Mouse (Mus musculus) liver, embryonic 18 days (tissue): ENCODE results near the gene Acot6. TPM values are rescaled to one million over a fixed set of nuclear protein-coding genes. Genes with fewer than 3 reads are reported as not detected.

Experiments
- polyA plus RNA-seq: library from polyadenylated mRNA; depleted of rRNA; stranded (reverse); fragments of >200 nt; gene quantifications from 2 replicates; pipeline ENCODE4 v1.2.3, GENCODE M21; 2012; rRNA removed

Acot6 gene
- polyA plus RNA-seq, result 8.9 and 11.1 TPM in 2 replicates

DNA sequence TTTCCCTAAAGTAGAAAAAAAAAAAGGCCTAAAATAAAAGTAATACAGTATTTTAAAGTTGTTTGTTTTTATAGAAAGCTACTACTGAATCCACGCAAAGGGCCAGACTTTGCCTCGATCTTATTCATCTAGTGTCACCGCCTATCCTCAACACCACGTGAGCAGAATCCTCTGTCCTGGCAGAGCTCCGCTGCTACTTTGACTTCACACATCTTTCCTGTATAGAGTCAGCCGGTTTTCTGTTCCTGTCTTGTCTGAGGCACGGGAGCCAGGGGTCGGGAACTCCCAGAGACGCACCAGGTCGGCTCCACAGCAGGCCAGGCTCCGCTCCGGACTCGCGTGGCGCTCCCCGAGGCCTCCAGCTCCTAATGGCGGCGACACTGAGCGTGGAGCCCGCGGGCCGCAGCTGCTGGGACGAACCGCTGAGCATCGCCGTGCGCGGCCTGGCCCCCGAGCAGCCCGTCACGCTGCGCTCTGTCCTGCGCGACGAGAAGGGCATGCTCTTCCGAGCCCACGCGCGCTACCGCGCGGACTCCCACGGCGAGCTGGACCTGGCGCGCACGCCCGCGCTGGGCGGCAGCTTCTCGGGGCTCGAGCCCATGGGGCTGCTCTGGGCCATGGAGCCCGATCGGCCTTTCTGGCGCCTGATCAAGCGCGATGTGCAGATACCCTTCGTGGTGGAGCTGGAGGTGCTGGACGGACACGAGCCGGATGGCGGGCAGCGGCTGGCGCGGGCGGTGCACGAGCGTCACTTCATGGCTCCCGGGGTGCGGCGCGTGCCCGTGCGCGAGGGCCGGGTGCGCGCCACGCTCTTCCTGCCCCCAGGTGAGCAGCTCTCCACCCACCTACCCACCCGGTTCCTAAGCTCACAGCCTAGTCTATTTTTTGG lies at the start of gene Acot6:
Acot6 (plus strand) TSS at position 51 of the 889 bp plus-strand sequence.

DNA sequence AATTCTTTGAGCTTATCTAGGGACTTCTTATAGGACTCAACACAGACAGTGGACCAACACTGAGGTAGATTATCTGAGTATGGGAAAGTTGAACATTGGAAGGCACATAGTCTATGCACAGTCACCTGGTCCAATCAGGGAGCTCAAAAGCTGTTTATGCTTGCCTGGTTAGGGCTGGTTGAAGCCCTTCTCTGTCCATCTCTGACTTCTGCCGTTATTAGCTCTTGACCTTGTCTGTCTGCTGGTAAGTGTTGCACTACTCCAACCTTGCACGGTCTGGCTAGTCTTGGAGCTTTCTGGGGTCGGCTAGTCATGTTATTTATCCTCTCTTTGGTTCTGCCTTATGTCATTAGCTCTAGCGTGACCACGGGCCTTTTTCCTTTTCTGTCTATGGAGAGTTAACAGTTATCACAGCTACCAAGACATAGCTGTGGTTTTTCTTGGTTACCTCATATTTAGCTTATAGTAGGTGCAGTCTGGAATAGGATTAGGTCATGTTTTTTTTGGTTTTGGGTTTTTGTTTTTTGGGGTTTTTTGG lies 48.4 kb upstream of the Acot6 start, which contains the start of gene Acot3:
Acot3 (plus strand) TSS at position 208 of the 538 bp plus-strand sequence.

DNA sequence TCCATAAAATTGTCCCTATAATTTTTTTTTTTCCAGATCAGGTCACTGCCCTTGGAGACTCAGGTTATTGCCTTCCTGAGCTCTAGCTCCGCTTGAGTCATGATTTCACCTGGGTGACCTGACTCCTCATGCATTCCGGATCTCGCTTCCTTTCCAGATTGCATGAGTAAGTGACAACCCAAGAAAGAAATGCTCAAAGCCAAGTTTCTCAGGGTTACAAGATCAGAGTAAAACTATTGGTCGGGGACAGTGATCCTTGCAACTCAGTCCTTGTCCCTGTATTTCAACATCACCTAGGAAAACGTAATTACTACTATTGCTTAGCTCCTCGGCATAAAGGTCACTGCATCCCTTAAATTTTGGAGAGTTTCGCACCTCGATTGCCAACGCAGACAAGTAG lies 31.5 kb upstream of the Acot6 start, which contains the start of gene Acot5:
Acot5 (plus strand) TSS at position 340 of the 400 bp plus-strand sequence.

DNA sequence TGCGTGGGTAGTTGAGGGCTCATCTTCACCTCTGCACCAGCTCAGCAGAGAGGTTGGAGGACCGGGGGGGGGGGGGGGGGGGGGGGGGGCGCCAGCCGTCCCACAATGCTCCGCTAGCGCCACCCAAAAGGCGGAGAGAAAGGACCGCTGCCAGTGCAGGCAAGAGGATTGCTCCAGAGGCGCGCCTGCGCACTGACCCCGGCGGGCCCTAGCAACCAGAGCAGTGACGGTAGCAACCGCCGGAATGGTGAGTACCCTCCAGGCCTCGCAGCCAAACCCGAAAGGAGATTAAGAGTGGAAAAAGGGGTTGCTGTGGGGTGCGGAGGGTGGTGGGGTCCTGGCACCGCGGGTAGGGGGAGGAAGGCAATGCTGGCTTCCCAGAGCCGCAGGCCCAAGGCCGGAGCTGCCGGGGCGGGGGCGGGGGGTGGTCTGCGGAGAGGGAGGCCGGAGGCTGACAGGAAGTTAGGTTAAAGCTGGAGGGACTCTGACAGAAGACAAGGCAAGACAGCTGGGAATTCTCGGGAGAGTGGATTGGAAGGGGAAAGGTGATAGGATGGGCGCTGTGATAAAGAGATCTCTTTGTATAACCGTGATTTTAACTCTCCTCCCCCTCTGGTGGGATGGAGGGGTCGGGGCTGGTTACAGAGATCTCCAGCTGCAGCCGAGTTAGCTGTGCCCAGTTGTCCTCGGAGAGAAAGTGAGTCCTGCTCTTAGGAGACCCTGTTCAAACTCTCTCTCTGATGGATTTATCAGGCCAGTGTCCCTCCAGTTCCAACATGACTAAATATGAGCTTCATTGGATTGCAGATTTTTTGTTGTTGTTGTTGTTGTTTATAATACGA lies 13.9 kb downstream of the Acot6 start, which contains the start of gene Dnal1:
Dnal1 (plus strand) TSS at position 214 of the 842 bp plus-strand sequence.

DNA sequence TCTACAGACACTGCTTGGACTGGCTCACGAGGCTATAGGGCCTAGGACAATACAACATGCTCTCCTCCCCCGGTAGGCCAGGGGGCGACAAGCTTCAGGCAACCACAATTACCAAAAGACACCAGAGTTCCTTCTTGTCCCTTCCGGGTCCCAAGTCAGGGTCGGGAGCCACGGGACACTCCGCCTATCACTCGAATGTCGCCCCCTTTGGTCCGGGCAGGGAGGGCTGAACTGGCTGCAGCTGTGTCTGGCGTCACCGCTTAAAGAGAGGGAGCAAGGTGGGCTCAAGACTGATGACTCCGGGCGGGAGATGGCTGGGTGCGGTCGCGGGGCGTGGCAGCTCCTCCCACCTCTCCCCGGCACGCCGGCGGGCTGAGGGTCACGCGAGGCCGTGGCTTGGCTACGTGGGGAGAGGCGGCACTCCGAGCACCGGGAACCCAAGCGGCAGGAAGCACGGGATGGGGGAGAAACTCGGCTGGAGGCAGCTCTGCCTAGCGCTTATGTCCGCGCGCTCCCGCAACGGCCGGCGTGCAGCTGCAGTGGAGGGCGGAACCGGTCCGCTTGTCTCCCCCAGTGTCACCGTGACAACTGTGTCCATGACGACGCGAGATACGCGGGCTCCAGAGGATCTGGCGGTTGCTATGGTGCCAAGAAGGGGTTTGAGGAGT lies 47.6 kb downstream of the Acot6 start, which contains the start of gene Pnma1:
Pnma1 (minus strand) TSS at position 536 of the 668 bp plus-strand sequence.

Other genes starting within 250 kb of the Acot6 start
- gene Numb, start 178.7 kb upstream of the Acot6 start, polyA plus RNA-seq, result 19.6 and 24.3 TPM in 2 replicates
- gene Riox1, start 150.0 kb upstream of the Acot6 start, polyA plus RNA-seq, result 6.2 and 6.8 TPM in 2 replicates
- not detected in 2 replicates for gene Heatr4, start 115.8 kb upstream of the Acot6 start, polyA plus RNA-seq
- 5.8 and 7.9 TPM in 2 replicates for gene Acot2, start 112.8 kb upstream of the Acot6 start, polyA plus RNA-seq
- gene Acot1, start 91.2 kb upstream of the Acot6 start, polyA plus RNA-seq, result 57.6 and 64.3 TPM in 2 replicates
- gene Acot4, start 62.3 kb upstream of the Acot6 start, polyA plus RNA-seq, result 12.7 and 12.8 TPM in 2 replicates
- gene Gm49366, start 61.7 kb upstream of the Acot6 start, polyA plus RNA-seq, result not detected in 2 replicates
- 13.1 and 14.9 TPM in 2 replicates for gene Acot3, start 48.5 kb upstream of the Acot6 start, polyA plus RNA-seq
- 2.7 and 3.1 TPM in 2 replicates for gene Acot5, start 31.3 kb upstream of the Acot6 start, polyA plus RNA-seq
- 1.0 and 1.4 TPM in 2 replicates for gene Dnal1, start 13.7 kb downstream of the Acot6 start, polyA plus RNA-seq
- 0.08 and 0.10 TPM in 2 replicates for gene Pnma1, start 47.8 kb downstream of the Acot6 start, polyA plus RNA-seq
- gene Elmsan1, start 118.2 kb downstream of the Acot6 start, polyA plus RNA-seq, result 4.0 and 6.0 TPM in 2 replicates
- gene Ptgr2, start 184.6 kb downstream of the Acot6 start, polyA plus RNA-seq, result 17.3 and 19.0 TPM in 2 replicates
- 19.1 and 20.3 TPM in 2 replicates for gene Zfp410, start 216.2 kb downstream of the Acot6 start, polyA plus RNA-seq